Mouse (Mus musculus) small intestine, adult 2 months (tissue): ENCODE results near the gene Gm20219.

Source experiments
- CTCF ChIP-seq: fragments of 200-500 bp; IDR thresholded peaks from 2 replicates; pipeline ENCODE4 v1.5.1; 2012; ENCODE audit warnings: low read depth, mild to moderate bottlenecking, control low read depth, inconsistent platforms, low read length, moderate library complexity, mixed read lengths; ENCODE audit not compliant: insufficient replicate concordance, insufficient read length; ENCODE audit errors: extremely low read depth
- POLR2A ChIP-seq: fragments of 200-500 bp; IDR thresholded peaks from 2 replicates; pipeline ENCODE4 v1.6.1; 2012; ENCODE audit warnings: low read depth, mild to moderate bottlenecking, control low read depth, inconsistent platforms, low read length, moderate library complexity

DNA sequence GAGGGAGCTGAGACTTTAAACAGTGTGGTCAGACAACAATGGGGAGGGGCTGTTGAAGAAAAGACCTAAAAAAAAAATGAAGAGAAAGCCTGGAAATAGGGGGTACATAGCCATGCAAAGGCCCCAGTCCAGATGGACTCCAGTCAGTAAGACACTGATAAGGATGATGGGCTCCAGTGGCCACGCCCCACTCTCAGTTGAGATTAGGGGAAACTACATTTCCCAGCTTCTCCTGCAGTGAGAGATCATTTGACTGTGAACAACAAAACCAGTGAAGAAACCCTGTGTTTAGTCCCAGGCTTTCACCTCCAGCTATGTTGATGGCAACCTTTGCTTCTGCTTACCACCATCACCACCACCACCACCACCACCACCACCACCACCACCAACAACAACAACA is 8.2 kb downstream of the Gm20219 start:
- TF ChIP-seq CTCF (no peak), POLR2A (no peak)
